Mouse (Mus musculus): ENCODE measurements at regions not wholly inside any gene's neighbourhood (a gene's known extent, or its start where the extent isn't known, plus 50 kb on each side); places are given as distances from the start of the nearest gene placed in this dataset.
"Not testable (repeated sequence)": the region's sequence is repeated elsewhere in the genome, so short reads cannot be mapped to it uniquely, and the experiment has no call there.

DNA sequence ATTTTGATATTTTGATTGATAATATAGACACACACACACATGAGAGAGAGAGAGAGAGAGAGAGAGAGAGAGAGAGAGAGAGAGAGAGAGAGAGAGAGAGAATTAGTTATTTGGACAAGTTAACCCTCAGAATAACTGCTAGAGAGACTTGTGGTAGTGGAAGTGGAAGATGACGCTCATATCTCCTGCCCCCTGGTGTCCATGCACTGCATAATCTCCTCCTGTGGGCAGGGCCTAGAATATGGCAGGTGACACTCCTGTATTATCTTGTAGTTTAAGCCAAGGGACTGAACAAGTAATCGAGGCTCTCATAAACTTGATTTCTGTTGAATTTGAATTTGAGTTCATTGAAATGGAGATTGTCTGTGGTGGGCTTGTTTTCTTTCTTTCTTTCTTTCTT lies 663.5 kb upstream of the Olfr1507 start:
- not testable (repeated sequence) for H3K27ac ChIP-seq (ENCODE audit: low read length); H3K4me2 ChIP-seq (ENCODE audit: low read depth, low read length); H3K4me1 ChIP-seq (ENCODE audit: control insufficient read depth, low read depth, low read length); H3K9ac ChIP-seq (ENCODE audit: low read depth, low read length); H3K4me3 ChIP-seq (ENCODE audit: low read depth, low read length); H3K9me3 ChIP-seq (replicated peaks; ENCODE audit: control insufficient read depth, low read length); H3K36me3 ChIP-seq (ENCODE audit: control insufficient read depth, insufficient read depth); H3K27me3 ChIP-seq (ENCODE audit: control insufficient read depth, insufficient read depth, low read depth, low read length); ATAC-seq (ENCODE audit: low read depth)
- no CpG with 5 or more reads among the region's 2 CpGs for WGBS (ENCODE audit: insufficient replicate concordance)

DNA sequence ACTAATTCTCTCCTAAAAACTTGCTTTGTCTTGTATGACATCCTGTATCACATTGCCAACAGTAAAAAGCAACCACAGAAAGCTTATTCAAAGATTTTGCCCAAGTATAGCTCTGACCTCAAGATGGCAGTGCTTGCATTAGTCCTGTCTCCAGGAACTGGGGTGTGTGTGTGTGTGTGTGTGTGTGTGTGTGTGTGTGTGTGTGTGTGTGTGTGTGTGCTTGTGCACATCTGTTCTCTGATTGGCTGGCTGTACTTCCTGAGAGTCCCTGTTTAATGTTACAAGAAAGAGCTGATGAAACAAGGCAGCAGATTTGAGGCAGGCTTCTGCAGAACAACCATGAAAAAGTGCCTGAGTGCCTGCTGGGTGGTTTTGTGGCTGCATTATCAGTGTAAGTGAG lies 639.2 kb upstream of the Olfr1507 start:
- H3K27me3 ChIP-seq (ENCODE audit: control insufficient read depth, insufficient read depth, low read depth, low read length); ATAC-seq (ENCODE audit: low read depth); H3K9ac ChIP-seq (ENCODE audit: low read depth, low read length): not testable (repeated sequence)

GRCm38 (mm10) chr14:53132390-53132789 lies 636.8 kb upstream of the Olfr1507 start:
- H3K9ac ChIP-seq (ENCODE audit: low read depth, low read length); H3K9me3 ChIP-seq (replicated peaks; ENCODE audit: control insufficient read depth, low read length); H3K27me3 ChIP-seq (ENCODE audit: control insufficient read depth, insufficient read depth, low read depth, low read length); H3K36me3 ChIP-seq (ENCODE audit: control insufficient read depth, insufficient read depth); H3K4me2 ChIP-seq (ENCODE audit: low read depth, low read length); H3K4me1 ChIP-seq (ENCODE audit: control insufficient read depth, low read depth, low read length); H3K4me3 ChIP-seq (ENCODE audit: low read depth, low read length); H3K27ac ChIP-seq (ENCODE audit: low read length); ATAC-seq (ENCODE audit: low read depth): not testable (repeated sequence)
- 5% methylated on average over 6 of the region's 6 CpGs for WGBS (ENCODE audit: insufficient replicate concordance)

More for the DNA sequence above, 639.2 kb upstream of the Olfr1507 start:
- H3K4me1 ChIP-seq (ENCODE audit: control insufficient read depth, low read depth, low read length); H3K4me3 ChIP-seq (ENCODE audit: low read depth, low read length); H3K4me2 ChIP-seq (ENCODE audit: low read depth, low read length); H3K27ac ChIP-seq (ENCODE audit: low read length); H3K9me3 ChIP-seq (replicated peaks; ENCODE audit: control insufficient read depth, low read length); H3K36me3 ChIP-seq (ENCODE audit: control insufficient read depth, insufficient read depth): not testable (repeated sequence)

DNA sequence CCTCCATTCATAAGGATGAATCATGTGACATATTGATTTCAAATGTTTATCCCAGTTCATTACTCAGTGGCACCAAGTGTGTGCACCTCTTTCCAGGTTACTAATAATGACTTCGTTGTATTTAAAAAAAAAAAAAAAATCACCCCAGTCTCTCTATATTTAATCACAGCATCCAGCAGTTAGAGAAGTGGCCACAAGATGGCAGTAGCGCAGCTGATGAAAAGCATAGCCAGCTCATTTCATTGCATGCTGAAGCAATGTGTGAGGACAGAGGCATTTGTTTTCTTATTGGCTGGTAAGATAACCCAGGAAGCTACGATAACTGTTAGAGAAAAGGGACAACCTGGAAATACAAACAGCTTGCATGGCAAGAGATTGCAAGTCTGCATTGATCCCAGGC lies 626.2 kb upstream of the Olfr1507 start:
- not testable (repeated sequence) for H3K9me3 ChIP-seq (replicated peaks; ENCODE audit: control insufficient read depth, low read length); H3K36me3 ChIP-seq (ENCODE audit: control insufficient read depth, insufficient read depth); H3K27ac ChIP-seq (ENCODE audit: low read length); H3K4me2 ChIP-seq (ENCODE audit: low read depth, low read length); ATAC-seq (ENCODE audit: low read depth); H3K4me1 ChIP-seq (ENCODE audit: control insufficient read depth, low read depth, low read length); H3K27me3 ChIP-seq (ENCODE audit: control insufficient read depth, insufficient read depth, low read depth, low read length); H3K9ac ChIP-seq (ENCODE audit: low read depth, low read length); H3K4me3 ChIP-seq (ENCODE audit: low read depth, low read length)
- WGBS (ENCODE audit: insufficient replicate concordance), result 2% methylated on average over 2 of the region's 3 CpGs

- not testable (repeated sequence) for H3K27me3 ChIP-seq (ENCODE audit: control insufficient read depth, insufficient read depth, low read depth, low read length); ATAC-seq (ENCODE audit: low read depth); H3K9ac ChIP-seq (ENCODE audit: low read depth, low read length); H3K4me1 ChIP-seq (ENCODE audit: control insufficient read depth, low read depth, low read length); H3K4me2 ChIP-seq (ENCODE audit: low read depth, low read length); H3K9me3 ChIP-seq (replicated peaks; ENCODE audit: control insufficient read depth, low read length); H3K36me3 ChIP-seq (ENCODE audit: control insufficient read depth, insufficient read depth); H3K27ac ChIP-seq (ENCODE audit: low read length); H3K4me3 ChIP-seq (ENCODE audit: low read depth, low read length)
- 39% methylated on average over 3 of the region's 3 CpGs for WGBS (ENCODE audit: insufficient replicate concordance)
Measured at GRCm38 (mm10) chr14:53109732-53110131, 614.2 kb upstream of the Olfr1507 start.

DNA sequence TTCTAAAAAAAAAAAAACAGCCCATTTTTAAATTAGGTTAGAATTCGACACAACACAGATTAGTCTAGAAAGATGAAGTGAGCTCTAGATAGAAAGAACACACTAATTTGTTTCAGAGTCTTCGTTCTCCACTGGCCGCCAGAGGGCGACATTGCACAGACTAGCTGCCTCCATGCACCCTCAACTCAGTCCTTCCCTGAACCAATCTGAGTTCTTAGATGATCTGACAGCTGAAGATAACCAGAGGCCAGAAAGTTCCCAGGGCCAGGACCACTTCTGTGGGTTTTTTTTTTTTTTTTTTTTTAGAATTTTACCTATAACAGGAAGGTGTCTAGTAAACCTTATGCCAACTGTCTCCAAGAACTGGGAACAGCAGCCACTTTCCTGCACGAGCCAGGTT lies 605.8 kb upstream of the Olfr1507 start:
- not testable (repeated sequence) for ATAC-seq (ENCODE audit: low read depth); H3K4me2 ChIP-seq (ENCODE audit: low read depth, low read length); H3K4me1 ChIP-seq (ENCODE audit: control insufficient read depth, low read depth, low read length); H3K9me3 ChIP-seq (replicated peaks; ENCODE audit: control insufficient read depth, low read length); H3K27me3 ChIP-seq (ENCODE audit: control insufficient read depth, insufficient read depth, low read depth, low read length); H3K27ac ChIP-seq (ENCODE audit: low read length); H3K36me3 ChIP-seq (ENCODE audit: control insufficient read depth, insufficient read depth); H3K4me3 ChIP-seq (ENCODE audit: low read depth, low read length); H3K9ac ChIP-seq (ENCODE audit: low read depth, low read length)
- 18% methylated on average over 5 of the region's 5 CpGs for WGBS (ENCODE audit: insufficient replicate concordance)

GRCm38 (mm10) chr14:53090921-53091320 lies 595.4 kb upstream of the Olfr1507 start:
- H3K9me3 ChIP-seq (replicated peaks; ENCODE audit: control insufficient read depth, low read length); H3K36me3 ChIP-seq (ENCODE audit: control insufficient read depth, insufficient read depth); H3K4me1 ChIP-seq (ENCODE audit: control insufficient read depth, low read depth, low read length): not testable (repeated sequence)

DNA sequence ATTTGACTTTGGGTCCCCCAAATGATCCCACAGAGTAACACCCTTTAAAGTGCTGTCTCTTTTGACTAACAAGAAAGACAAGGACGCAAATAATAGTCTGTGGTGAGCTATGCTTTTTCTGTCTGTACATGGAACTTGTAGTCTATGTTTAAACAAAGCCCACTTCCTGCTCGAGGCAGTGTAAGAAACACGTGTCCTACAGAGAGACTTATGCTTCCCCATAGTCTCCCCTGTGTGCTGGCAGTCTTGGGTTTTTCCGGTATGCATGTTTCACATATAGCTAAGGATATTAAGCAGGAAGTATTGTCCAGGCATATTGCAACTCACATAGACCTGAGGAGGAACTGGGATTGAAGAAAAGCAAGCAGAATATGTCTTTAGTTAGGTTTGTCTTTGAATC lies 586.3 kb upstream of the Olfr1507 start:
- H3K4me3 ChIP-seq (ENCODE audit: low read depth, low read length); H3K27me3 ChIP-seq (ENCODE audit: control insufficient read depth, insufficient read depth, low read depth, low read length); ATAC-seq (ENCODE audit: low read depth); H3K4me1 ChIP-seq (ENCODE audit: control insufficient read depth, low read depth, low read length); H3K4me2 ChIP-seq (ENCODE audit: low read depth, low read length); H3K9me3 ChIP-seq (replicated peaks; ENCODE audit: control insufficient read depth, low read length); H3K27ac ChIP-seq (ENCODE audit: low read length); H3K9ac ChIP-seq (ENCODE audit: low read depth, low read length); H3K36me3 ChIP-seq (ENCODE audit: control insufficient read depth, insufficient read depth): not testable (repeated sequence)
- 20% methylated on average over 4 of the region's 4 CpGs for WGBS (ENCODE audit: insufficient replicate concordance)

More at GRCm38 (mm10) chr14:53090921-53091320, 595.4 kb upstream of the Olfr1507 start:
- not testable (repeated sequence) for H3K27ac ChIP-seq (ENCODE audit: low read length); H3K4me2 ChIP-seq (ENCODE audit: low read depth, low read length); H3K27me3 ChIP-seq (ENCODE audit: control insufficient read depth, insufficient read depth, low read depth, low read length); H3K4me3 ChIP-seq (ENCODE audit: low read depth, low read length); H3K9ac ChIP-seq (ENCODE audit: low read depth, low read length); ATAC-seq (ENCODE audit: low read depth)

DNA sequence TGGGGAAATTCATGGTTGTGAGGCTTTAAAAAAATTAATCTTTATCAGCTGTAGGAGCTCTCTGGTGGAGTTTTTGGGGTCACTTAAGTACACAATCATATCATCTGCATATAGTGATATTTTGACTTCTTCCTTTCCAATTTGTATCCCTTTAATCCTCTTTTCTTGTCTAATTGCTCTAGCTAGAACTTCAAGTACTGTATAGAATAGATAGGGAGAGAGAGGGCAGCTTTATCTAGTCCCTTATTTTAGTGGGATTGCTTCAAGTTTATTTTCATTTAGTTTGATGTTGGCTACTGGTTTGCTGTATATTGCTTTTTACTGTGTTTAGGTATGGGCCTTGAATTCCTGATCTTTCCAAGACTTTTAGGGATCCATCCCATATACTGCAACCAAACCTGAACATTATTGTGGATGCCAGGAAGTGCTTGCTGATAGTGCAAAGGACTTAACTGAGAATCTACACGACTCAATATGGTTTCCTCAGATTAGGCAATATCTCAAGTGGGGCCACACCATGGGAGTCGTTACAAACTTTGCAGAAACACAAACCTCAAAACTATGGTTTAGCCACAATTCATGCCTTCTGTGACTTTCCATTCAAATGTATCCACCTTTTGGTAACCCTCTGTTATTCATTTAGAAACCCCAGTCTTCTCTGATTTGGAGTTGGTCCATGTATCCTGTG lies 585.6 kb upstream of the Olfr1507 start:
- H3K4me3 ChIP-seq (ENCODE audit: low read depth, low read length); H3K4me2 ChIP-seq (ENCODE audit: low read depth, low read length); H3K27me3 ChIP-seq (ENCODE audit: control insufficient read depth, insufficient read depth, low read depth, low read length); H3K36me3 ChIP-seq (ENCODE audit: control insufficient read depth, insufficient read depth); H3K4me1 ChIP-seq (ENCODE audit: control insufficient read depth, low read depth, low read length); H3K27ac ChIP-seq (ENCODE audit: low read length); H3K9me3 ChIP-seq (replicated peaks; ENCODE audit: control insufficient read depth, low read length); H3K9ac ChIP-seq (ENCODE audit: low read depth, low read length): not testable (repeated sequence)
- WGBS (ENCODE audit: insufficient replicate concordance), result no CpG with 5 or more reads among the region's 2 CpGs
- ATAC-seq (ENCODE audit: low read depth), result peak; percentile 75
